Mouse (Mus musculus): ENCODE results near the gene Klhdc10. TPM values are rescaled to one million over a fixed set of nuclear protein-coding genes. Genes with fewer than 3 reads are reported as not detected.
A peak's percentile ranks its signal among the peaks of the same experiment; 100 is the strongest.

The Klhdc10 gene
- polyA plus RNA-seq, 1 experiment from 2014 or later: 33.9 TPM

DNA sequence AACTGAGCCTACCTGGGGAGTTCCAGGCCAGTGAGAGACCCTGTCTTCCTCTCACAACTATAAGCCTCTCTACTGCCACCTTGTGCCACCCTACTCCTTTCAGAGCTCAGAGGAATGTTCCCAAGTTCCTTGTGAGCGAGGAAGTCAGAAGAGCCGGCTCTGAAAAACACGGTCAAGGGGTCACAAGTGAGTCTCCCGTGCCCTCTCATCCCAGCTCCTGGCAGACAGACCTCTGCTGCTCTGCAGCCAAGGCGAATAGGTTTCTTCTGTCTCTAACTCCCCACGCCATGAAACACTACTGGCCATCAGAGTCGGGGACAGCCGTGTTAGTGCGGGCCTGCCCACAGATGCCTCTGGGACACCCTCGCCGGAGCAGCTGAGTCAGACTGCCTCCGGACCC lies 67.0 kb downstream of the Klhdc10 start:
- Histone ChIP-seq H3K9ac (ENCODE audit: low read length) (no peak overlapping the region), H3K4me1 (ENCODE audit: control insufficient read depth, insufficient read depth, low read length) (0 out of 2 replicates have a peak, but pooled peaks cover 4% of the 10 kb centered on the region), H3K4me3 (ENCODE audit: low read depth, low read length) (no peak overlapping the region), H3K27me3 (ENCODE audit: control insufficient read depth, insufficient read depth, low read length) (no peaks in the 10 kb centered on the region), H3K9me3 (ENCODE audit: control insufficient read depth, low read length) (no peaks in the 10 kb centered on the region), H3K27ac (ENCODE audit: low read depth, low read length) (no peak overlapping the region), H3K4me2 (ENCODE audit: low read depth) (no peak overlapping the region), H3K36me3 (ENCODE audit: control insufficient read depth, insufficient read depth, low read length) (no peaks in the 10 kb centered on the region)
- DNase-seq (ENCODE audit: low spot score) (peak; percentile 42), ATAC-seq (ENCODE audit: insufficient read depth, low FRiP score, low TSS enrichment) (no peak)
- WGBS: 62% methylated on average over 12 of the region's 12 CpGs

DNA sequence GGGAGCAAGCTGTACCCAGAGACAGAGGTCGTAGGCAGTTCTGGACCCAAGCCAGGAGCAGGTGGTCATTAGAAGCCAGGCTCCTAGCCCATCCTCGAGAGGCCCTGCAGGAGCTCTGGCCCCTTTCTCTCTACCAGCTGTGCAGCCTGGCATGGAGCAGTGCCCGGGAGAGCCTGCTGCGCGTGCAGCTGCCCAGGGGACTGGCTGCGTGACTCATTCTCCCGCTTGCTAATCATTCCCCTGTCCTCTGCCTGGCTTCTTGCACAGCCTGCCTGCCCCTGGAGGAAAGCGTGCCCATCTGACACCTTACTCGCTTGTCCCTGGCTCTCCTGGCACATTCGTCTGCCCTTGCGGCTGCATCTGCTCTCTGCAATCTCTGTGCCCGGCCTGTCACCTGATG lies 67.7 kb downstream of the Klhdc10 start:
- no peaks in the 10 kb centered on the region for H3K9me3 ChIP-seq (ENCODE audit: control insufficient read depth, low read length)
- no peak overlapping the region; the same call in 1 of the 2 replicates for H3K9ac ChIP-seq (ENCODE audit: low read length)
- no peaks in the 10 kb centered on the region for H3K36me3 ChIP-seq (ENCODE audit: control insufficient read depth, insufficient read depth, low read length)
- H3K27me3 ChIP-seq (ENCODE audit: control insufficient read depth, insufficient read depth, low read length): no peaks in the 10 kb centered on the region
- H3K4me3 ChIP-seq (ENCODE audit: low read depth, low read length): no peak overlapping the region
- no peak overlapping the region for H3K27ac ChIP-seq (ENCODE audit: low read depth, low read length)
- DNase-seq (ENCODE audit: low spot score) (no peak), ATAC-seq (ENCODE audit: insufficient read depth, low FRiP score, low TSS enrichment) (no peak)
- 84% methylated on average over 12 of the region's 12 CpGs for WGBS
- H3K4me1 ChIP-seq (ENCODE audit: control insufficient read depth, insufficient read depth, low read length): 0 out of 2 replicates have a peak, but pooled peaks cover 4% of the 10 kb centered on the region
- no peak overlapping the region for H3K4me2 ChIP-seq (ENCODE audit: low read depth)

DNA sequence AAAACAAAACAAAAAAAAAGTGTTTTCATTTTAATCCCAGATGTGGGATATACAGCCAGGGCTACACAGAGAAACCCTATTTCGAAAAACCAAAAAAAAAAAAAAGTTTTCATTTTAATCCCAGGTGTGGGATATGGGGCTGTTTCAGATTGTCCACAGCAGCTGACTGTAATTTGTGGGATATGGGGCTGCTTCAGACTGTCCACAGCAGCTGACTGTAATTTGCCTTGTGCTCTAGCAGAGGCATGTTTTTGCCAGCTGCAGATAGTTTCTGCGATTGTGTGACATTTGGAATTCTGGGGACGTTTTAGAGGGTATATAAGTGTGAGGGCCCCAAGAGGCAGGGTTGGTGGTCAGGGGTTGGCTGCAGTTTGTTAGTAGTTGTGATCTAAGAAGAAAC lies 70.0 kb downstream of the Klhdc10 start:
- Histone ChIP-seq H3K27ac (ENCODE audit: low read depth, low read length) (no peak overlapping the region), H3K9ac (ENCODE audit: low read length) (no peak overlapping the region), H3K4me2 (ENCODE audit: low read depth) (no peak overlapping the region), H3K9me3 (ENCODE audit: control insufficient read depth, low read length) (no peaks in the 10 kb centered on the region), H3K4me3 (ENCODE audit: low read depth, low read length) (no peak overlapping the region), H3K27me3 (ENCODE audit: control insufficient read depth, insufficient read depth, low read length) (no peaks in the 10 kb centered on the region), H3K4me1 (ENCODE audit: control insufficient read depth, insufficient read depth, low read length) (0 out of 2 replicates have a peak, but pooled peaks cover 4% of the 10 kb centered on the region), H3K36me3 (ENCODE audit: control insufficient read depth, insufficient read depth, low read length) (no peaks in the 10 kb centered on the region)
- ATAC-seq (ENCODE audit: insufficient read depth, low FRiP score, low TSS enrichment) (no peak), DNase-seq (ENCODE audit: low spot score) (no peak)
- WGBS: 78% methylated on average over 3 of the region's 3 CpGs

DNA sequence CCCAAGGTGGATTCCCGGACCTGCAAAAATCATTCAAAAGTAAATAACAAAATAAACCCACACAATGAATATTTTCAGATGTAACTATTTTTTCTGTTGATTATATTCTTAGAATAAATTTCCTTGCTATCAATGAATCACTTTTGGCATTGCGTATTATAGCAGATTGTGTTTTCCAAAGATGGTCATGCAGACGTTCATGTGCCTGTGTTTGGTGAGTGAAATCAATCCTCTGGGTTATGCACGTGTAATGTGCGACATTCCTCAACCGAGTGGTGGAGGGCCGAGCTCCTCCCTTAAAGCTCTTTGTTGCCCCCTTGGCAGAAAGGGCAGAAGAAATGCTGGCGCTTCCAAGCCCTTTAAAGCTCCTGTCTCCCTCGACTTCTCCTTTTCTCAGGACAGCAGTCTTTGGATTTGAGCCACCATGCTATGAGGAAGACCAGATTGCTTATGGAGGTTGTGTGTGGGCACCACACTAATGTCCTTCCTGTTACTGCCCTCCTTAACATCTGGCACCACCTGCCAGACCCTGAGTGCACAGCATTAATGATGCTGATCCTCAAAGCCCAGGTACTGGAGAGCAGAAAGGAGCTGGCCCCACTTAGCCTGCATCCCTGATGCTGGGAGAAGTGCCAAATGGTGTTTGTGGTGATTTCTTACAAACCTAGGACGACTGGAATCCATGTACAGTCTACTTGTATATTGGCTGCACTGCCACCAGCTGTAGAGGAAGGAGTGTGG lies 74.5 kb downstream of the Klhdc10 start:
- no peaks in the 10 kb centered on the region for H3K9me3 ChIP-seq (ENCODE audit: control insufficient read depth, low read length)
- no peaks in the 10 kb centered on the region for H3K4me1 ChIP-seq (ENCODE audit: control insufficient read depth, insufficient read depth, low read length)
- no peaks in the 10 kb centered on the region for H3K27me3 ChIP-seq (ENCODE audit: control insufficient read depth, insufficient read depth, low read length)
- H3K27ac ChIP-seq (ENCODE audit: low read depth, low read length): no peak overlapping the region
- H3K4me3 ChIP-seq (ENCODE audit: low read depth, low read length): no peak overlapping the region
- WGBS: 73% methylated on average over 10 of the region's 10 CpGs
- no peak overlapping the region for H3K9ac ChIP-seq (ENCODE audit: low read length)
- H3K4me2 ChIP-seq (ENCODE audit: low read depth): no peak overlapping the region
- DNase-seq (ENCODE audit: low spot score) (no peak), ATAC-seq (ENCODE audit: insufficient read depth, low FRiP score, low TSS enrichment) (no peak)
- peaks cover 4% of the 10 kb centered on the region; the same call in 1 of the 2 replicates for H3K36me3 ChIP-seq (ENCODE audit: control insufficient read depth, insufficient read depth, low read length)

DNA sequence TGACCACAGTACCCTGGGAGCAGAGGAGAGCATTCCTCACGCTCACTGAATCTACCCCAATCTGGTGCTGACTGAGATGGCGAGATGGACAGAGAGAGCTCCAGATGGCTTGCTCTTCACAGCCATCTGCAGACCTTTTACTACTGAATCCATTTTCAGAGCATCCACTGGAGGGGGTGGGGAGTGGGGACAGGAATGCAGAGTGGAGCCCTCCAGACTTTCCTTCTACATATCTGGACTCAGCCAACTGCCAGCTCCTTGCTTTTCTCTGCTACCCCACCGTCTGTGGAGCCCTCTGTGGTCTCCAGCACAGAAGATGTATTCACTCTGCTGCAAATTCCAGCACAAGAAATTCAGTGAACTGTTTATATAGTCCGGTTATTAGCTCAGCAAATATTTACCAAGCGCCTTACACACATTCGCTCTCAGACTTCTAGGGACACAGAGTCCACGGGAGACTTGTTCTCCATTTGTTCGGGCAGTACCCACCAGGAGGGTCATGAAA lies 75.6 kb downstream of the Klhdc10 start:
- Histone ChIP-seq H3K36me3 (ENCODE audit: control insufficient read depth, insufficient read depth, low read length) (peaks cover 4% of the 10 kb centered on the region; the same call in 1 of the 2 replicates), H3K9me3 (ENCODE audit: control insufficient read depth, low read length) (no peaks in the 10 kb centered on the region)

DNA sequence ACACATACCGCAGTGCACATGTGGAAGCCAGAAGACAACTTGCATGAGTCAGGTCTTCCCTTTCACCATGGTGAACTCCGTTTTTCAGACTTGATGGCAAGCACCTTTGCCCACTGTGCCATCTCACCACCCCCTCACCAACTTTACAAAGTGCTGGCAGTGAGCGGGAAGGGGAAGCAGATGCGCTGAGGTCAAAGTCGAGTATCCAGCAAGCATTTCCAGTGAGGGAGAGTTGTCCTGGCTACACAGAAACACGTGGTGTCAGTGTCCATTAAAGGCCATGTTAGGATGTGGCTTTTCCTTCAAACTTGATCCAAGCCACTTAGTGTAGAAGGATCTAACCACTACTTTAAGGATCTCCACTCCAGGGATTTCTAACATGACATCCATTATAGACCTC lies 76.1 kb downstream of the Klhdc10 start:
- Histone ChIP-seq H3K4me1 (ENCODE audit: control insufficient read depth, insufficient read depth, low read length) (no peaks in the 10 kb centered on the region), H3K27me3 (ENCODE audit: control insufficient read depth, insufficient read depth, low read length) (no peaks in the 10 kb centered on the region), H3K4me2 (ENCODE audit: low read depth) (no peak overlapping the region), H3K9me3 (ENCODE audit: control insufficient read depth, low read length) (no peaks in the 10 kb centered on the region), H3K9ac (ENCODE audit: low read length) (no peak overlapping the region), H3K36me3 (ENCODE audit: control insufficient read depth, insufficient read depth, low read length) (peaks cover 4% of the 10 kb centered on the region; the same call in 1 of the 2 replicates), H3K4me3 (ENCODE audit: low read depth, low read length) (no peak overlapping the region), H3K27ac (ENCODE audit: low read depth, low read length) (no peak overlapping the region)
- ATAC-seq (ENCODE audit: insufficient read depth, low FRiP score, low TSS enrichment) (no peak), DNase-seq (ENCODE audit: low spot score) (no peak)
- 88% methylated on average over 6 of the region's 6 CpGs for WGBS

More for the DNA sequence above, 75.6 kb downstream of the Klhdc10 start:
- H3K4me1 ChIP-seq (ENCODE audit: control insufficient read depth, insufficient read depth, low read length): no peaks in the 10 kb centered on the region
- H3K4me3 ChIP-seq (ENCODE audit: low read depth, low read length): no peak overlapping the region
- no peak overlapping the region for H3K27ac ChIP-seq (ENCODE audit: low read depth, low read length)
- 76% methylated on average over 8 of the region's 8 CpGs for whole genome bisulfite sequencing
- DNase-seq (ENCODE audit: low spot score) (no peak), ATAC-seq (ENCODE audit: insufficient read depth, low FRiP score, low TSS enrichment) (no peak)
- no peak overlapping the region for H3K4me2 ChIP-seq (ENCODE audit: low read depth)
- no peaks in the 10 kb centered on the region for H3K27me3 ChIP-seq (ENCODE audit: control insufficient read depth, insufficient read depth, low read length)
- H3K9ac ChIP-seq (ENCODE audit: low read length): no peak overlapping the region

DNA sequence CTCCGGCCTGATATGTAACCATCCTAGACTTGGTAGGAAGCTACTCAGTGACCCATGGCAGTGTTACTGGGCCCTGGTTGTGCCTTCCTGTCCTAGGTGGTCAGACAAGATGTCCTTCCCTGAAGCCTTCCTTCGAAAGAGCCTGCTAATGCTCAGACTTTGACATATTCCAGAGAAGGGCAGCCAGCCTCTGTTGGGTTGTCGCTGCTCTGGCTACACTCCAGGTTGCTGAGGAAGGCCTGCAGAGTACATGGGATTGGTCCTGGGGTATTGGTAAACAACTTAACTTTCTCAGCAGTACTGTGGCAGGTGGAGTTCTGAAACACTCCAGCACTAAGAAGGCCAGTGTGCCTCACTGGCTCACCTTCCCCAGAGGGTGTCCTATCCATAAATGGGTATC lies 77.8 kb downstream of the Klhdc10 start:
- H3K36me3 ChIP-seq (ENCODE audit: control insufficient read depth, insufficient read depth, low read length): peaks cover 10% of the 10 kb centered on the region
- no peak for ATAC-seq (ENCODE audit: insufficient read depth, low FRiP score, low TSS enrichment)
- H3K4me1 ChIP-seq (ENCODE audit: control insufficient read depth, insufficient read depth, low read length): no peaks in the 10 kb centered on the region
- H3K27ac ChIP-seq (ENCODE audit: low read depth, low read length): no peak overlapping the region
- no peak for DNase-seq (ENCODE audit: low spot score)
- WGBS: 98% methylated on average over 3 of the region's 3 CpGs
- no peak overlapping the region for H3K4me3 ChIP-seq (ENCODE audit: low read depth, low read length)
- no peak overlapping the region for H3K4me2 ChIP-seq (ENCODE audit: low read depth)
- H3K9me3 ChIP-seq (ENCODE audit: control insufficient read depth, low read length): no peaks in the 10 kb centered on the region
- H3K27me3 ChIP-seq (ENCODE audit: control insufficient read depth, insufficient read depth, low read length): no peaks in the 10 kb centered on the region
- H3K9ac ChIP-seq (ENCODE audit: low read length): no peak overlapping the region

DNA sequence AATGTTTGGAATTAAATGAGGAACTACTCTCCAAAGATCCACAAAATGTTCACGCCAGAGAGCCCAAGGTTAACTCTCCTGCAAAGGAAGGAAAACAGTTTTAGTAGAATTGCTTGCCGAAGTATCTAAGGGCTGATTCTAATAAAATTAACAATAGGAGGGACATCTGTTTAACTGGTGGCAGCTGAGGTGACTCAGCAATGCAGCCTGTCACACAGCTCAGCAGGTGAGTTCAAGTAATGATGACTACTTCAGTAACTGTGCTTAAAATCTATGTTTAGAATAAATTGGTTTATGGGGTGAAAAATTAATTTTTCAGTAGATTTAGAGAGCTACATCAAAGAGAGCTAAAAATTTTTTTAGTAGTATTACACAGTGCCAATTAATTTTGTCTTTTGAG lies 81.2 kb downstream of the Klhdc10 start:
- no peak overlapping the region for H3K27ac ChIP-seq (ENCODE audit: low read depth, low read length)
- no peak overlapping the region for H3K4me3 ChIP-seq (ENCODE audit: low read depth, low read length)
- no peak for DNase-seq (ENCODE audit: low spot score)
- H3K9ac ChIP-seq (ENCODE audit: low read length): no peak overlapping the region
- no peaks in the 10 kb centered on the region for H3K9me3 ChIP-seq (ENCODE audit: control insufficient read depth, low read length)
- peaks cover 19% of the 10 kb centered on the region for H3K36me3 ChIP-seq (ENCODE audit: control insufficient read depth, insufficient read depth, low read length)
- H3K27me3 ChIP-seq (ENCODE audit: control insufficient read depth, insufficient read depth, low read length): no peaks in the 10 kb centered on the region
- WGBS: 78% methylated on average over 2 of the region's 2 CpGs
- ATAC-seq (ENCODE audit: insufficient read depth, low FRiP score, low TSS enrichment): no peak
- H3K4me2 ChIP-seq (ENCODE audit: low read depth): no peak overlapping the region
- H3K4me1 ChIP-seq (ENCODE audit: control insufficient read depth, insufficient read depth, low read length): no peaks in the 10 kb centered on the region

DNA sequence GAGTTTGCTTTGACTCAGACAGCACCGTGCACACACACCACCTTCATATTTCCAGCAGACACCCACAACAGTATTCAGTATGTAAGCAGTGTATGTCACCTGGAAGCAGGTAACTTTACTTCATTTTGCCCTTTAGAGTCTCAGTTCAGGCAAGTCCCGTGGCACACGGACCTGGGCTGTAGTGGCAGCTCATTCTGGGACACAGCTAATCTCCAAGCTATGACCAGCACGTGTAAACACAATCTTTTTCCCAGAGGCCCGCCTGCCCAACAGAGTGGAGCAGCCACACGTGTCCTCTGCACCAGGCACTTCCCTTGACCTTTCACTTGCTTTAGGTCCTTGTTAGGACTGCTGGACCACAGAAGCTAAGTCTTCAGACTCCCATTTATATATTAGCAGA lies 84.8 kb downstream of the Klhdc10 start:
- peaks cover 18% of the 10 kb centered on the region for H3K36me3 ChIP-seq (ENCODE audit: control insufficient read depth, insufficient read depth, low read length)
- DNase-seq (ENCODE audit: low spot score): no peak

More for the DNA sequence above, 84.8 kb downstream of the Klhdc10 start:
- Histone ChIP-seq H3K27me3 (ENCODE audit: control insufficient read depth, insufficient read depth, low read length) (no peaks in the 10 kb centered on the region), H3K4me2 (ENCODE audit: low read depth) (no peak overlapping the region), H3K9me3 (ENCODE audit: control insufficient read depth, low read length) (no peaks in the 10 kb centered on the region), H3K4me3 (ENCODE audit: low read depth, low read length) (no peak overlapping the region), H3K9ac (ENCODE audit: low read length) (no peak overlapping the region), H3K4me1 (ENCODE audit: control insufficient read depth, insufficient read depth, low read length) (no peaks in the 10 kb centered on the region), H3K27ac (ENCODE audit: low read depth, low read length) (no peak overlapping the region)
- WGBS: 92% methylated on average over 6 of the region's 6 CpGs
- no peak for ATAC-seq (ENCODE audit: insufficient read depth, low FRiP score, low TSS enrichment)
